9 mouse cellular contexts compared by ENCODE assay signal in genomic region chr14:119123582-119123981, GRCm38 (mm10). TPM values are rescaled to one million over a fixed set of nuclear protein-coding genes. Genes with fewer than 3 reads are reported as not detected.
DNase-seq lines count a peak whose midpoint lies in the region; ATAC-seq and TF ChIP-seq lines count a peak whose summit lies in the region.
"Had no signal": no experiment of that assay in that cellular context is flagged by ENCODE, and none has a peak within 500 bp of the region (broad histone marks: within the 10 kb centered on the region; RNA-seq: fewer than 3 reads in every experiment).

No protein-coding gene starts in this region.

- peak overlapping the region; percentile 44 for H3K4me3 ChIP-seq in heart, embryonic 16.5 days (ENCODE audit: low read length)
- H3K4me3 ChIP-seq in embryonic facial prominence, embryonic 14.5 days (ENCODE audit: low read depth, low read length) = peak overlapping the region; percentile 38
- H3K4me3 ChIP-seq in intestine, embryonic 14.5 days (ENCODE audit: low read depth, low read length) = peak overlapping the region; percentile 38
- H3K4me3 ChIP-seq in midbrain, postnatal 0 days (ENCODE audit: low read depth, low read length) = peak overlapping the region; percentile 31

- no peaks in the 10 kb centered on the region for H3K36me3 ChIP-seq in heart, embryonic 16.5 days (ENCODE audit: control insufficient read depth, insufficient read depth)
- H3K36me3 ChIP-seq in embryonic facial prominence, embryonic 14.5 days (ENCODE audit: control insufficient read depth, insufficient read depth, low read length) = no peaks in the 10 kb centered on the region
- H3K36me3 ChIP-seq in intestine, embryonic 14.5 days (ENCODE audit: control insufficient read depth, insufficient read depth, low read length) = no peaks in the 10 kb centered on the region
- H3K36me3 ChIP-seq in midbrain, postnatal 0 days (ENCODE audit: insufficient read depth, low read length) = no peaks in the 10 kb centered on the region

- WGBS in heart, embryonic 16.5 days = 7% methylated on average over 12 of the region's 12 CpGs
- 3% methylated on average over 12 of the region's 12 CpGs for WGBS in embryonic facial prominence, embryonic 14.5 days
- 2% methylated on average over 12 of the region's 12 CpGs for WGBS in intestine, embryonic 14.5 days
- 6% methylated on average over 12 of the region's 12 CpGs for WGBS in midbrain, postnatal 0 days

- H3K4me1 ChIP-seq in heart, embryonic 16.5 days (ENCODE audit: control insufficient read depth, insufficient read depth, low read length) = no peaks in the 10 kb centered on the region; the same call in 1 of the 2 replicates
- no peaks in the 10 kb centered on the region for H3K4me1 ChIP-seq in embryonic facial prominence, embryonic 14.5 days (ENCODE audit: control insufficient read depth, insufficient read depth, low read length)
- no peaks in the 10 kb centered on the region for H3K4me1 ChIP-seq in intestine, embryonic 14.5 days (replicated peaks; ENCODE audit: control insufficient read depth, insufficient read depth, low read length)
- no peaks in the 10 kb centered on the region for H3K4me1 ChIP-seq in midbrain, postnatal 0 days (ENCODE audit: insufficient read depth, low read length)

- no peak overlapping the region for H3K27ac ChIP-seq in heart, embryonic 16.5 days (ENCODE audit: low read length)
- 0 out of 2 replicates have a peak overlapping the region, but pooled peaks have one; percentile 55 for H3K27ac ChIP-seq in embryonic facial prominence, embryonic 14.5 days (replicated peaks; ENCODE audit: low read depth, low read length)
- no peak overlapping the region for H3K27ac ChIP-seq in intestine, embryonic 14.5 days (ENCODE audit: low read depth)
- H3K27ac ChIP-seq in midbrain, postnatal 0 days (ENCODE audit: low read depth, low read length) = 0 out of 2 replicates have a peak overlapping the region, but pooled peaks have one; percentile 38

- intact Hi-C loops in heart, postnatal 36 days (cut with DNase I) = no loop called here

- TF ChIP-seq CTCF in midbrain, postnatal 0 days (IDR thresholded peaks at IDR 0.05) = no peak

- no peaks in the 10 kb centered on the region for H3K27me3 ChIP-seq in heart, embryonic 16.5 days (ENCODE audit: control insufficient read depth, insufficient read depth, low read length)
- H3K27me3 ChIP-seq in embryonic facial prominence, embryonic 14.5 days (replicated peaks; ENCODE audit: control insufficient read depth, insufficient read depth, low read length) = no peaks in the 10 kb centered on the region
- H3K27me3 ChIP-seq in intestine, embryonic 14.5 days (replicated peaks; ENCODE audit: control insufficient read depth, insufficient read depth, low read length) = no peaks in the 10 kb centered on the region
- no peaks in the 10 kb centered on the region for H3K27me3 ChIP-seq in midbrain, postnatal 0 days (ENCODE audit: insufficient read depth, low read length)

- DNase-seq in heart, postnatal 36 days = no peak
- DNase-seq in embryonic facial prominence, embryonic 14.5 days (ENCODE audit: low spot score) = peak; percentile 22
- peak; percentile 65 for DNase-seq in intestine, embryonic 14.5 days (ENCODE audit: low spot score)
- no peak for DNase-seq in midbrain, postnatal 0 days (ENCODE audit: low spot score)
- DNase-seq in frontal cortex, postnatal 25 days (ENCODE audit: low spot score in 2 of 2) = no peak
- DNase-seq in c-Kit-positive CD71-positive TER-119-positive erythroid progenitor cells, embryonic 14.5 days (ENCODE audit: low spot score) = no peak

- H3K9ac ChIP-seq in heart, embryonic 16.5 days (ENCODE audit: low read length) = peak overlapping the region; percentile 53
- peak overlapping the region; percentile 58 for H3K9ac ChIP-seq in embryonic facial prominence, embryonic 14.5 days (ENCODE audit: low read depth, low read length)
- H3K9ac ChIP-seq in intestine, embryonic 14.5 days (ENCODE audit: low read length) = no peak overlapping the region
- no peak overlapping the region for H3K9ac ChIP-seq in midbrain, postnatal 0 days (replicated peaks; ENCODE audit: low read length, poor library complexity, severe bottlenecking)

- no peak; the same call in 1 of the 2 replicates for ATAC-seq in heart, embryonic 16.5 days (replicated peaks; ENCODE audit: extremely low read depth, insufficient read depth, low FRiP score)
- ATAC-seq in embryonic facial prominence, embryonic 14.5 days (ENCODE audit: low read depth) = no peak
- no peak for ATAC-seq in intestine, embryonic 14.5 days (replicated peaks; ENCODE audit: low FRiP score, low TSS enrichment, low read depth)
- 0 out of 2 replicates have a peak, but pooled peaks have one; percentile 13 for ATAC-seq in midbrain, postnatal 0 days (ENCODE audit: low FRiP score)
- no peak for ATAC-seq in monocyte, adult 5-6 weeks (replicated peaks; ENCODE audit: insufficient number of reproducible peaks, low FRiP score, low TSS enrichment, poor library complexity, severe bottlenecking)
- ATAC-seq: inflammation-experienced regulatory T-cells, adult 6 months had no signal

- H3K4me2 ChIP-seq in heart, embryonic 16.5 days (ENCODE audit: low read depth, low read length) = peak overlapping the region; percentile 66
- H3K4me2 ChIP-seq in embryonic facial prominence, embryonic 14.5 days (ENCODE audit: low read depth, low read length) = peak overlapping the region; percentile 62
- peak overlapping the region; percentile 60 for H3K4me2 ChIP-seq in intestine, embryonic 14.5 days (ENCODE audit: low read length)
- peak overlapping the region; percentile 53 for H3K4me2 ChIP-seq in midbrain, postnatal 0 days (ENCODE audit: low read depth, low read length, poor library complexity, severe bottlenecking)

- no peaks in the 10 kb centered on the region for H3K9me3 ChIP-seq in heart, embryonic 16.5 days (replicated peaks; ENCODE audit: control insufficient read depth, low read length)
- no peaks in the 10 kb centered on the region for H3K9me3 ChIP-seq in embryonic facial prominence, embryonic 14.5 days (ENCODE audit: control insufficient read depth, low read length)
- H3K9me3 ChIP-seq in intestine, embryonic 14.5 days (ENCODE audit: control insufficient read depth, low read length) = no peaks in the 10 kb centered on the region
- no peaks in the 10 kb centered on the region for H3K9me3 ChIP-seq in midbrain, postnatal 0 days (ENCODE audit: low read length)

RNA-seq across cellular contexts. Expression of gene Hs6st3, which starts 14.6 kb away (rescaled TPM):
- 0.11 TPM in 1 of 2 replicates, not detected in the other for polyA plus RNA-seq in heart, embryonic 16.5 days (2015; fragmentation: Nextera tagmentation; extraction: Ambion mirVana)
- not detected for total RNA-seq in heart, postnatal 36 days (2021)
- polyA plus RNA-seq in embryonic facial prominence, embryonic 14.5 days (2014; fragmentation: Nextera tagmentation; extraction: Ambion mirVana) = 0.10 and 0.39 TPM in 2 replicates
- 0.37 and 0.47 TPM in 2 replicates for polyA plus RNA-seq in intestine, embryonic 14.5 days (2014; fragmentation: Nextera tagmentation; extraction: Ambion mirVana)
- total RNA-seq in midbrain, postnatal 0 days (2014; rRNA removed) = 28.9 and 36.6 TPM in 2 replicates
- polyA plus RNA-seq in midbrain, postnatal 0 days (2015; fragmentation: Nextera tagmentation; extraction: Ambion mirVana) = 0.98 and 1.8 TPM in 2 replicates
- not detected in 3 replicates for total RNA-seq in monocyte, adult 5-6 weeks (2017)
- polyA plus RNA-seq: inflammation-experienced regulatory T-cells, adult 6 months had no signal

RNA-seq across cellular contexts. Expression of gene Uggt2, which starts 24.4 kb away (rescaled TPM):
- polyA plus RNA-seq in heart, embryonic 16.5 days (2015; fragmentation: Nextera tagmentation; extraction: Ambion mirVana) = 5.3 and 6.1 TPM in 2 replicates
- 1 to 10 TPM; 6.5 to 6.7 TPM for total RNA-seq in heart, postnatal 36 days (2021)
- polyA plus RNA-seq in embryonic facial prominence, embryonic 14.5 days (2014; fragmentation: Nextera tagmentation; extraction: Ambion mirVana) = 13.1 and 13.3 TPM in 2 replicates
- 15.4 and 16.4 TPM in 2 replicates for polyA plus RNA-seq in intestine, embryonic 14.5 days (2014; fragmentation: Nextera tagmentation; extraction: Ambion mirVana)
- 24.0 and 31.0 TPM in 2 replicates for total RNA-seq in midbrain, postnatal 0 days (2014; rRNA removed)
- 10.0 and 12.6 TPM in 2 replicates for polyA plus RNA-seq in midbrain, postnatal 0 days (2015; fragmentation: Nextera tagmentation; extraction: Ambion mirVana)
- total RNA-seq in monocyte, adult 5-6 weeks (2017) = 4.1 to 9.2 TPM (median 4.9 TPM) in 3 replicates

Comparison
In these comparisons a context has a peak if more than half of its experiments do, and no peak if none do; other contexts are left out.
1. H3K27ac ChIP-seq: peak in embryonic facial prominence, embryonic 14.5 days (single experiment) and midbrain, postnatal 0 days (single experiment); none in heart, embryonic 16.5 days (single experiment) and intestine, embryonic 14.5 days (single experiment).
2. H3K9ac ChIP-seq: peak in heart, embryonic 16.5 days (single experiment) and embryonic facial prominence, embryonic 14.5 days (single experiment); none in intestine, embryonic 14.5 days (single experiment) and midbrain, postnatal 0 days (single experiment).
3. DNase-seq: peak in embryonic facial prominence, embryonic 14.5 days (single experiment) and intestine, embryonic 14.5 days (single experiment); none in heart, postnatal 36 days (0 of 2), midbrain, postnatal 0 days (single experiment), frontal cortex, postnatal 25 days (0 of 2) and c-Kit-positive CD71-positive TER-119-positive erythroid progenitor cells, embryonic 14.5 days (single experiment).
4. Peak in every context shown above with its lines, with median percentiles within 50 percentile points of each other: H3K4me2 ChIP-seq and H3K4me3 ChIP-seq.